Mouse (Mus musculus) embryonic facial prominence, embryonic 15.5 days (tissue): ENCODE measurements at regions not wholly inside any gene's neighbourhood (a gene's known extent, or its start where the extent isn't known, plus 50 kb on each side); places are given as distances from the start of the nearest gene placed in this dataset.

Source experiments
- ATAC-seq: fragments of 200-750 bp; cut with Nextera tagmentation; 2 replicates; pipeline ENCODE4 v1.8.0; 2017; ENCODE audit warnings: low read depth, moderate TSS enrichment; ENCODE audit not compliant: insufficient number of reproducible peaks, low FRiP score, low TSS enrichment
- H3K27ac ChIP-seq: fragments of 300-500 bp; sonication (generic); replicated peaks from 2 replicates; pipeline ENCODE4 v1.5.1; 2015; ENCODE audit warnings: mild to moderate bottlenecking, inconsistent platforms
- H3K27me3 ChIP-seq: fragments of 300-500 bp; sonication (generic); 2 replicates; pipeline ENCODE4 v1.6.1; 2015; ENCODE audit warnings: inconsistent platforms
- H3K36me3 ChIP-seq: fragments of 300-500 bp; sonication (generic); 2 replicates; pipeline ENCODE4 v1.6.1; 2015; ENCODE audit warnings: mild to moderate bottlenecking, inconsistent platforms
- H3K4me1 ChIP-seq: fragments of 300-500 bp; sonication (generic); 2 replicates; pipeline ENCODE4 v1.6.1; 2015; ENCODE audit warnings: inconsistent platforms
- H3K4me2 ChIP-seq: fragments of 300-500 bp; sonication (generic); replicated peaks from 2 replicates; pipeline ENCODE4 v1.6.1; 2015; ENCODE audit warnings: mild to moderate bottlenecking, inconsistent platforms
- H3K4me3 ChIP-seq: fragments of 300-500 bp; sonication (generic); replicated peaks from 2 replicates; pipeline ENCODE4 v1.5.1; 2015; ENCODE audit warnings: mild to moderate bottlenecking, inconsistent platforms
- H3K9ac ChIP-seq: fragments of 300-500 bp; sonication (generic); 2 replicates; pipeline ENCODE4 v1.6.1; 2015; ENCODE audit warnings: inconsistent platforms
- H3K9me3 ChIP-seq: fragments of 300-500 bp; sonication (generic); replicated peaks from 2 replicates; pipeline ENCODE4 v1.6.1; 2016; ENCODE audit warnings: inconsistent platforms
- WGBS: fragments of 180-500 bp; shearing (Covaris S2); methylation state at CpG from one replicate; pipeline ENCODE4 v1.1.7; 2015; 5-methylcytosine and 5-hydroxymethylcytosine counted together

DNA sequence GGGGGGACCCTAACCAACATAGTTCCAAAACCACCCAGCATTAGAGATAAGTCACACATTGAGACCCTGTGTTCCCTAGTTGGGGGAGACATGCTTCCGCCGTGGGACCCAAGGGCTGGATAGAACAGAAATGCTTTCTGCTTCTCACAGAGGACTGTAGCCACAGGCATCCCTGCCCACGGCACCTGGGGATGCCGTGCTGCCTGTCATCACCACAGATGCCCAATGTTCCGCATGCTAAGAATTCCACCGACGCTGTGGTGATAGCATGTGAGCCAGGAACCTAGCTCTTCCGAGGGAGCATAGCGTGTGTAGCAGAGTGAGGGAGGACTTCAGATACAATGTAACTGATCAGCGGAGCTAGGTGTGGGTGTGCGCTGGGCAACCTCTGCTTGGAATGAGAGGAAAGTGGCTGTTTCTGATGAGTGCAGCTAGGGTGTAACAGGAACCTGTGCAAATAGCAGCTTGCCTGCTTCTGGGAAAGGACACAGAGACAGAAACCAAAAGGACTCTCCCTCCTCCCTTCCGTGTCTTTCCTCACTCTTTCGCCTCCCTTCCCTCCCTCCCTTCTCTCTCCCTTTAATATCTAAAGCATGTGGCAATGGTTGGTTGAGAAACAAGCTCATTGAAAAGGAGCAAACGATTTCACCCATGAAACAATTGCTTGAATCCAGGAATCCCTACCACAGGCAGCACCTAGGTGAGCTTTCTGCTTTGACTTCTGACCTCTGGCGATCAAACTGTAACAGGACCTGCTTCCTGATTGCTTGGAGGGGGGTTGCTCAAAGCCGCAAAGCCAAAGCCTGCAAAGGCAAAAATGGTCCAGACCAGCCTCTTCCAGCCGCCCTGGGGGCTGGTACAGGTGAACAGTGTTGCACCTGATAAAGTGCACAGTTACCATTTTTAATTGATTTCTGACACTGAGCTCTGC, 102.3 kb downstream of the Gm26897 start:
- 26% methylated on average over 17 of the region's 17 CpGs for WGBS
- no peaks in the 10 kb centered on the region for H3K9me3 ChIP-seq
- H3K36me3 ChIP-seq = no peaks in the 10 kb centered on the region
- peaks cover 12% of the 10 kb centered on the region for H3K4me1 ChIP-seq
- H3K4me2 ChIP-seq = 0 out of 2 replicates have a peak overlapping the region, but pooled peaks have one; percentile 4
- H3K27me3 ChIP-seq = 0 out of 2 replicates have a peak, but pooled peaks cover 4% of the 10 kb centered on the region
- H3K27ac ChIP-seq = no peak overlapping the region
- H3K4me3 ChIP-seq = no peak overlapping the region
- ATAC-seq = no peak
- H3K9ac ChIP-seq = no peak overlapping the region

DNA sequence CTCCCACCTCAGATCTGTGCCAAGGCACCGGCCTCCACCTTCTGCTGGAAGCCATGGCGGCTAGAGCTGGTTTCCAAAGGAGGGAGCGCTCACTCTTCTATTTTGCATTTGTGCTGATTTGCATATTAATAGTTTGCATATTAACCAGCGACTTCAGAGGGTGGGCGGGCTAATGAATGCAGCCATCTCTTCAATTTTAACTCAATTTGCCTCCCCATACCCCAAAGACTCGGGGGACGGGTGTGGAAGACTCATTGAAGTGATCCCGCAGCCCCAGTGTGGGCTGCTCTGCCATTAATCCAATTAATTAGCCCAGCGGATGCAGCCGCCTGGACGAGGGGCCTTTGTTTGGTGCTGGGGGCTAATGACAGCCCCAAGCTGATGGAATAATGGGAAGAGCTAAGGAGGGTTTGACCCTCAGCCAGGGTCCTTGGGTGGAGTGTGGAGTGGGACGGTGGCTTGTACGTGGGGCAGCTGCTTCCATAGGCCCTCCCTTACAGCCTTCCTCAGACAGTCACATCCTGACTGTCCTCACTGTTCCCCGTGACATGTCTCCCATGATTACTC, 103.0 kb downstream of the Gm26897 start:
- Histone ChIP-seq H3K27me3 (0 out of 2 replicates have a peak, but pooled peaks cover 4% of the 10 kb centered on the region), H3K27ac (no peak overlapping the region), H3K4me2 (no peak overlapping the region), H3K9me3 (no peaks in the 10 kb centered on the region), H3K9ac (no peak overlapping the region), H3K36me3 (no peaks in the 10 kb centered on the region), H3K4me3 (no peak overlapping the region), H3K4me1 (peaks cover 12% of the 10 kb centered on the region)
- no peak for ATAC-seq
- WGBS = 24% methylated on average over 14 of the region's 14 CpGs

DNA sequence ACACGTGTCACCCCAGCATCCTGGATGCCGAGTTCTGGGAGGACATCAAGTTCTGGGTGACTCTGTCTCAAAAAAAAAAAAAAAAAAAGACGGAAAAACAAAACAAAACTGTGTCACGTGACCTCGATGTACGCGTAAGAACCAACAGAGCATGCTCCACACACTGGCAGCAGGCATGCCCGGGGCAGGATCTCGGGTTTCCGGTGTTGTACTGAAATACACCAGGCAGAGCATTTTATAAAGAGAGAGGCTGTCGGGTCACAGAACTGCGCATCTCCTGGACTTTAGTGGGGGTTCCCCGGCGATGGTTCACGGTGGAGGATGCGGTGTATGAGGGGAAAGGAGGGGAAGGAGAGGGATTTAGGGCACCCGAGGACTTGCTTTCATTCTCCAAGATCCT, 108.7 kb downstream of the Gm26897 start:
- Histone ChIP-seq H3K36me3 (no peaks in the 10 kb centered on the region), H3K4me3 (peak overlapping the region; percentile 9; the same call in 1 of the 2 replicates), H3K4me1 (0 out of 2 replicates have a peak, but pooled peaks cover 6% of the 10 kb centered on the region), H3K9ac (no peak overlapping the region), H3K4me2 (peak overlapping the region; percentile 40), H3K27me3 (peaks cover 4% of the 10 kb centered on the region; the same call in 1 of the 2 replicates), H3K9me3 (no peaks in the 10 kb centered on the region), H3K27ac (no peak overlapping the region)
- no peak; the same call in 1 of the 2 replicates for ATAC-seq
- 22% methylated on average over 17 of the region's 17 CpGs for WGBS

DNA sequence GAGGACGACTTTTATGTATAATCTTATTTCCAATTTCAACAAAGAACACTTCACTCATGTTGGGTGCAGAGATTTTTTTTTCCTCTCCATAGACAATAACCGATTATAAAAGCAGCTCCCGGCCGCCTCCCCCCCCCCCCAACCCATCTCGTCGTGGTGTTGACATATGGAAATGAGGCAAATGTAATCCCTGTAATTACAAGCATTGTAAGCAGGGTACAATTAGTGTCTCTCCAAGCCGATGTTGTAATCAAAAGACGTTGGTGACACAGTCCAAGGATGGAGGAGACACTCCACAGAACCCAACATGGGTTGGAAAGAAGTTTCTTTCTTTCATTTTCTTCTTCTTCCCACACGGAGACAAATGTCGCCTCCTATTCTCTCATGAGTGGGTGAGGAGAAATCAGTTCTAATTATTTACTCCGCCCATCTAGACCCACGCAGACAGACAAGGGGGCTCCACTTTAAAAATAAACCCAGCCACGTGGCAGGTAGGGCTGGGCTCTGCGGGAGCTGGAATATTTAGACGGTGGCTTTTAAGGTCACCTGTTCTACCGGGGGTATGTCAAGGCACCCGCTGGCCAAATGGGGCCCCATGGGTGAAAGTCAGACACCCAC, 110.0 kb downstream of the Gm26897 start:
- Histone ChIP-seq H3K4me2 (peak overlapping the region; percentile 10; the same call in 1 of the 2 replicates), H3K9ac (no peak overlapping the region), H3K4me1 (0 out of 2 replicates have a peak, but pooled peaks cover 6% of the 10 kb centered on the region), H3K9me3 (no peaks in the 10 kb centered on the region), H3K4me3 (no peak overlapping the region), H3K27me3 (peaks cover 4% of the 10 kb centered on the region; the same call in 1 of the 2 replicates), H3K36me3 (no peaks in the 10 kb centered on the region), H3K27ac (no peak overlapping the region)
- no peak for ATAC-seq
- 31% methylated on average over 17 of the region's 17 CpGs for WGBS

DNA sequence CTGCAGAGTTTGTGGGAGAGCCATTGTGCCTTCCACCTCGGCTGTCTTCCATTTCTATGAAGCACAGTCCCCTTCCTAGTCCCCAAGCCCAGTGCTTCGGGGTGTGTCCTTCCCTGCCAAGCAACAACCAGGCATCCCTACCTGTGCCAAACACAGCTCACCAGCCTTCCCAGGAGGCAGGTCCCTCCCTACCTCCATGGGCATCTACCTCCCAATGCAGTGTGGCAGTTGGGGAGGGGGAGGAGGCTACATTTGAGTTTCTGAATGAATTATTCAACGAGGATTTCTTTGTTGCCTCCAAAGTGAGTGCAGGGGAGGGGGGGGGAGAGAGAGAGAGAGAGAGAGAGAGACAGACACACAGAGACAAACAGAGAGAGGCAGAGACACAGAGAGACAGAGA, 110.8 kb downstream of the Gm26897 start:
- ATAC-seq = no peak
- 37% methylated on average over 3 of the region's 3 CpGs for WGBS
- 0 out of 2 replicates have a peak, but pooled peaks cover 6% of the 10 kb centered on the region for H3K4me1 ChIP-seq

DNA sequence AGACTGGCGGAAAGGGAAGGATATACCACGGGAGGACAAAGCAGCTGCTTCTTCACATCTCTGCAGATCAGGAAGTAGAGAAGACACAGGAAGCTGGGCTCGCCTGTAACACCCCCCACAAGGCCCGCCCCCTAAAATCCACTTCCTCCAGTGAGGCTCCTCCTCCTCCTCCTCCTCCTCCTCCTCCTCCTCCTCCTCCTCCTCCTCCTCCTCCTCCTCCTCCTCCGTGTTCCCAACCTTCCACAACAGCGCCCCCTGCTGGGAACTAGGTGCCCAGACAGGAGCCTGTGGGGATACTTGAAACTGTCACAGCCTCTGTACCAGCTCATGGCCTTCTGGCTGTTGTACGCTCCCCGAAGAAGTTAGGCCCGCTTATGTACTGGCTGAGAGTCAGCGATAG, 115.2 kb downstream of the Gm26897 start:
- H3K36me3 ChIP-seq = no peaks in the 10 kb centered on the region
- WGBS = 81% methylated on average over 10 of the region's 10 CpGs
- no peaks in the 10 kb centered on the region for H3K9me3 ChIP-seq
- no peak overlapping the region for H3K4me2 ChIP-seq
- peaks cover 4% of the 10 kb centered on the region; the same call in 1 of the 2 replicates for H3K27me3 ChIP-seq
- no peak overlapping the region for H3K27ac ChIP-seq
- no peak overlapping the region for H3K4me3 ChIP-seq
- no peak overlapping the region for H3K9ac ChIP-seq
- no peak for ATAC-seq
- 0 out of 2 replicates have a peak, but pooled peaks cover 5% of the 10 kb centered on the region for H3K4me1 ChIP-seq

More for the DNA sequence above, 110.8 kb downstream of the Gm26897 start:
- Histone ChIP-seq H3K27ac (no peak overlapping the region), H3K9me3 (no peaks in the 10 kb centered on the region), H3K27me3 (peaks cover 4% of the 10 kb centered on the region; the same call in 1 of the 2 replicates), H3K4me3 (no peak overlapping the region), H3K4me2 (no peak overlapping the region), H3K9ac (no peak overlapping the region), H3K36me3 (no peaks in the 10 kb centered on the region)

DNA sequence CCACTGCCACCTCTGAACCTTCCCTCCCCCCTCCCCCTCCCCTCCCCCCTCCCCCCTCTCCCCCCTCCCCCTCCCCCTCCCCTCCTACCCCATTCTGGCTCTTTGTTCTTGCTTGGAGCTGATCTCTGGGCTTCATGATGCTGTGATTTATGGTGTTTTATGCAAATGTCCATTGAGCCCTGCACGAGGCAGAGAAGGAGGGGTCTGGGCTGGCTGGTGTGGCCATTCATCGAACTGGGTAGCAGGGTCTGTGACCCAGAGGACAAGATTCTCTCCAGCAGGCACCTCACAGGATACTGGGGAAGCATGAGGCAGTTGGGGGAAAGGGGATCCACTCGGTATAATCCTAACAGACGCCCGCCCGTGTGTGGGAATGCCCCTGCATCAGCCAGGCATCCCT, 119.0 kb downstream of the Gm26897 start:
- ATAC-seq = no peak
- Histone ChIP-seq H3K9me3 (no peaks in the 10 kb centered on the region), H3K4me3 (no peak overlapping the region), H3K9ac (no peak overlapping the region), H3K27me3 (no peaks in the 10 kb centered on the region), H3K4me2 (no peak overlapping the region), H3K4me1 (0 out of 2 replicates have a peak, but pooled peaks cover 3% of the 10 kb centered on the region), H3K27ac (no peak overlapping the region), H3K36me3 (no peaks in the 10 kb centered on the region)
- WGBS = 51% methylated on average over 6 of the region's 6 CpGs

DNA sequence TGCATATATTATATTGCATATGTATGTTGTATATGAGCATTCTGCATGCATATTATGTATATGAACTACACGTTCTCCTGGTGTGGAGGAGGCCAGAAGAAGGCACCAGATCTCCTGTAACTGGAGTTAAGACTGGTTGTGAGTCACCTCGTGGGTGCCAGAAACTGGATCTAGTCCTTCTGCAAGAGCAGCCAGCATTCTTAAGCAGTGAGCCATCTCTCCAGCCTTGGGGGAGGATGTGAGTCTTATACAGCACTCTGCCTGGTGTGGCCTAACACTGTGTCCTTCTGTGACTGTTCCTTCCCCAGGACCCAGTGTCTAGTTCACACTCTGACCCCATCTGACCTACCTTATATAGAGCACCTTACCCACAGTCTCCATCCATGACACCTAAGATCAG, 121.6 kb downstream of the Gm26897 start:
- Histone ChIP-seq H3K36me3 (no peaks in the 10 kb centered on the region), H3K27ac (no peak overlapping the region), H3K4me3 (no peak overlapping the region), H3K9me3 (no peaks in the 10 kb centered on the region), H3K4me2 (no peak overlapping the region), H3K27me3 (no peaks in the 10 kb centered on the region), H3K9ac (no peak overlapping the region), H3K4me1 (no peaks in the 10 kb centered on the region)
- ATAC-seq = no peak
- 59% methylated on average over 2 of the region's 2 CpGs for WGBS

DNA sequence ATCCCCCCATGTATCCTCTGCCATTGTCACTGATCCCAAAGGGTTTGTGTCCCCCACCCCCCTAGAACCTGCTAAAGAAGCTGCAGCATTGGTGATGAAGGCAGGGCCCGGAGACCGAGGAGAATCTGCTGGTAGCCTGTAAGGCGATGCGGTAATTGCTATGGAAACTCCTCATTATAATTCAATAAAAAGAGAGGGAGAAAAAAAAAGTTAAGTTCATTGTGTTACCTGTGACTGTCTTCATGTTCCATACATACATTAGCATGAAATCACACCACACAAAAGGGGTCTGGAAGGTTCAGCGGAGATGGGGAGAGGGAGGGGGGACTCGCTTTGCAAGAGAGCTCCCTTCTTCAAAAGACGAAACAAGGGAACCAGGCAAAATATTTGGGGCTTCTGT, 123.5 kb downstream of the Gm26897 start:
- 71% methylated on average over 7 of the region's 7 CpGs for WGBS
- no peak overlapping the region for H3K4me2 ChIP-seq
- no peaks in the 10 kb centered on the region for H3K4me1 ChIP-seq
- no peaks in the 10 kb centered on the region for H3K9me3 ChIP-seq
- H3K9ac ChIP-seq = no peak overlapping the region
- no peak for ATAC-seq
- no peak overlapping the region for H3K27ac ChIP-seq
- no peaks in the 10 kb centered on the region for H3K36me3 ChIP-seq
- H3K4me3 ChIP-seq = no peak overlapping the region
- H3K27me3 ChIP-seq = no peaks in the 10 kb centered on the region

DNA sequence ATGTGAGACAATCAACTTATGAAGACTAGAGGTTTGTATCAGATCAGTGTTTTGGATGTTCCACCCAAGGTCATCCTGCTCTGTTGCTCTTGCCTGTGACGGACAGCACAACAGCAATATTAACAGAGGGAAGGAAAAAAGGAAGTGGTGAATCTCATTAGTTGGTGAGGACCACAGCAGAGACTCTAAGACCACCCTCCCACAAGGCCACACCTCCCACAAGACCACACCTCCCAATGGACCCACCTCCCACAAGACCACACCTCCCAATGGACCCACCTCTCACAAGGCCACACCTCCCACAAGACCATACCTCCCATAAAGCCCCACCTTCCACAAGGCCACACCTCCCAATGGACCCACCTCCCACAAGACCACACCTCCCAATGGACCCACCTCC, 126.7 kb downstream of the Gm26897 start:
- WGBS = 94% methylated on average over 1 of the region's 1 CpGs
- no peak overlapping the region for H3K4me2 ChIP-seq
- H3K27me3 ChIP-seq = no peaks in the 10 kb centered on the region
- no peak overlapping the region for H3K9ac ChIP-seq
- H3K36me3 ChIP-seq = no peaks in the 10 kb centered on the region
- ATAC-seq = no peak
- H3K27ac ChIP-seq = no peak overlapping the region
- peaks cover 9% of the 10 kb centered on the region; the same call in 1 of the 2 replicates for H3K4me1 ChIP-seq
- no peaks in the 10 kb centered on the region for H3K9me3 ChIP-seq
- H3K4me3 ChIP-seq = no peak overlapping the region

DNA sequence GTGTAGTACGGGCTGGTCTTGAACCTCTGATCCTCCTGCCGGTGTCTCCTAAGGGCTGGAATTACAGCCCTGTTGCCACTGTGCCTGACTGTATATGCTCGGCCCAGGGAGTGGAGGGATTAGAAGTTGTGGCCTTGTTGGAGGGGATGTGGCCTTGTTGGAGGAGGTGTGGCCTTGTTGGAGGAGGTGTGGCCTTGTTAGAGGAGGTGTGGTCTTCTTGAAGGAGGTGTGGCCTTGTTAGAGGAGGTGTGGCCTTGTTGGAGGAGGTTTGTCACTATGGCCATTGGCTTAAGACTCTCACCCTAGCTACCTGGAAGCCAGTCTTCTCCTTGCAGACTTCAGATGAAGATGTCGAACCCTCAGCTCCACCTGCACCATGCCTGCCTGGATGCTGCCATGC, 128.6 kb downstream of the Gm26897 start:
- no peaks in the 10 kb centered on the region for H3K36me3 ChIP-seq
- no peak overlapping the region for H3K4me2 ChIP-seq
- H3K4me3 ChIP-seq = no peak overlapping the region
- H3K27ac ChIP-seq = no peak overlapping the region
- no peak for ATAC-seq
- H3K4me1 ChIP-seq = peaks cover 9% of the 10 kb centered on the region; the same call in 1 of the 2 replicates
- H3K9me3 ChIP-seq = no peaks in the 10 kb centered on the region
- H3K9ac ChIP-seq = no peak overlapping the region
- no peaks in the 10 kb centered on the region for H3K27me3 ChIP-seq
- 91% methylated on average over 4 of the region's 4 CpGs for WGBS
